Mouse (Mus musculus): ENCODE measurements at regions not wholly inside any gene's neighbourhood (a gene's known extent, or its start where the extent isn't known, plus 50 kb on each side); places are given as distances from the start of the nearest gene placed in this dataset.

- TF ChIP-seq CTCF (IDR thresholded peaks at IDR 0.05; ENCODE audit: low read depth, low read length), result no peak
- TF ChIP-seq POLR2A (IDR thresholded peaks at IDR 0.05; ENCODE audit: extremely low read depth, insufficient read depth, low read length), result no peak
Observed at GRCm38 (mm10) chr14:46257311-46257710, 121.9 kb upstream of the Gm15217 start.
